Mouse (Mus musculus) ES-E14 (cell line): ENCODE results near the gene Hamp2. TPM values are rescaled to one million over a fixed set of nuclear protein-coding genes. Genes with fewer than 3 reads are reported as not detected.
A peak's percentile ranks its signal among the peaks of the same experiment; 100 is the strongest.

Source experiments
- DNase-seq: peaks from one replicate; pipeline ENCODE4 v3.0.0-alpha.2; 2013; ENCODE audit warnings: low read depth, low spot score
- H3K27ac ChIP-seq: 2 replicates; pipeline ENCODE4 v1.5.1; 2012; ENCODE audit warnings: low read depth, mild to moderate bottlenecking, low read length, moderate library complexity, mixed read lengths; ENCODE audit not compliant: poor library complexity, insufficient read depth, severe bottlenecking
- H3K36me3 ChIP-seq: 2 replicates; pipeline ENCODE4 v1.6.1; 2012; ENCODE audit warnings: mild to moderate bottlenecking, low read length, moderate library complexity, mixed read lengths; ENCODE audit not compliant: control insufficient read depth, poor library complexity, insufficient read depth, severe bottlenecking
- H3K4me1 ChIP-seq, 2 experiments: fragments of 150-350 bp in 1 of 2; sonication (generic) in 1 of 2; 2 replicates each; pipeline ENCODE4 v1.6.1; 2012; ENCODE audit warnings: low read length in 2 of 2, mild to moderate bottlenecking in 1 of 2, mixed read lengths in 1 of 2; ENCODE audit not compliant: control insufficient read depth in 2 of 2, insufficient read depth in 2 of 2, poor library complexity in 1 of 2
- H3K4me3 ChIP-seq, 2 experiments: fragments of 150-350 bp in 1 of 2; sonication (generic) in 1 of 2; 2 replicates each; pipeline ENCODE4 v1.5.1; 2012; ENCODE audit warnings: low read length in 2 of 2, low read depth in 1 of 2, mild to moderate bottlenecking in 1 of 2, mixed read lengths in 1 of 2; ENCODE audit not compliant: insufficient read depth in 1 of 2, poor library complexity in 1 of 2, severe bottlenecking in 1 of 2
- H3K9ac ChIP-seq: 2 replicates; pipeline ENCODE4 v1.6.1; 2012; ENCODE audit warnings: low read depth, mild to moderate bottlenecking, low read length, mixed read lengths; ENCODE audit not compliant: poor library complexity, insufficient read depth, severe bottlenecking
- H3K9me3 ChIP-seq: fragments of 150-350 bp; sonication (generic); 2 replicates; pipeline ENCODE4 v1.6.1; 2012; ENCODE audit warnings: low read depth, mild to moderate bottlenecking, low read length; ENCODE audit not compliant: control insufficient read depth, insufficient read depth
- CHD2 ChIP-seq: IDR thresholded peaks from 2 replicates; pipeline ENCODE4 v1.6.1; 2014; ENCODE audit warnings: mild to moderate bottlenecking, low read depth, low read length, inconsistent platforms
- HCFC1 ChIP-seq: IDR thresholded peaks from 2 replicates; pipeline ENCODE4 v1.6.1; 2012; ENCODE audit warnings: low read length, inconsistent platforms, borderline replicate concordance; ENCODE audit not compliant: insufficient read depth
- MAFK ChIP-seq: IDR thresholded peaks from 2 replicates; pipeline ENCODE4 v1.6.1; 2014; ENCODE audit warnings: mild to moderate bottlenecking, low read depth, low read length, inconsistent platforms; ENCODE audit not compliant: insufficient read depth
- ZC3H11A ChIP-seq: IDR thresholded peaks from 2 replicates; pipeline ENCODE4 v1.6.1; 2012; ENCODE audit warnings: low read depth, mild to moderate bottlenecking, inconsistent platforms, low read length, borderline replicate concordance
- ZNF384 ChIP-seq: IDR thresholded peaks from 2 replicates; pipeline ENCODE4 v1.6.1; 2012; ENCODE audit warnings: low read depth, low read length, inconsistent platforms
- in situ Hi-C, 2 experiments: fragments of 600-800 bp; cut with MboI; formaldehyde crosslinking; loops; one replicate each; pipeline ENCODE4 v1.15.1; 2025; ENCODE audit warnings: low sequenced_read_pairs in 2 of 2, inconsistent platforms in 1 of 2; ENCODE audit not compliant: unreplicated experiment in 2 of 2
- total RNA-seq: library from RNA; depleted of rRNA; stranded (reverse); fragments of 300-350 nt; gene quantifications from 2 replicates; pipeline ENCODE4 v1.2.3, GENCODE M21; 2012; rRNA removed

Hamp2 gene
- total RNA-seq, 1 experiment, result not detected

DNA sequence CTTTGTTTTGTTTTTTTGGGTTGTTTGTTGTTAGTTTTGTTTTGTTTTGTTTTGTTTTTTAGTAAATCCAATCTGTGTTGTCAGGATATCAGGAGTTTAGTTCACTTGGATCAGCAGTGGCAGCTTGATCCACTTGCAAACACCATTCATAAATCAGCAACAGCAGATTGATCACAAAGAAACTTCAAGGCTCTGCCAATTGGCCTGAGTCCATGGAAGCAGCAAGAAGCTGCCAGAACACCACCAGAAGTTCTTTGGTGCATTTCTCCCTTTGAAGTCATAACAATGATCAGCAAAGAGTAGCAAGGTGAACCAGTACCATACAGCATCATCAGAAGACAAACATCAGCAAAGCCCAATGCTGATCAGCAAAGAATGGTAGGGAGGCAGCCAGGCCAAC is 40.4 kb downstream of the Hamp2 start:
- no peaks in the 10 kb centered on the region for H3K9me3 ChIP-seq
- no peak overlapping the region for H3K9ac ChIP-seq
- H3K27ac ChIP-seq, result no peak overlapping the region
- no peak for TF ChIP-seq HCFC1
- TF ChIP-seq ZC3H11A, result no peak
- no peak for TF ChIP-seq ZNF384
- TF ChIP-seq CHD2, result no peak
- no peak for TF ChIP-seq MAFK
- no peaks in the 10 kb centered on the region; a peak in 1 of 4 replicates for H3K4me1 ChIP-seq
- no peak for DNase-seq
- H3K36me3 ChIP-seq, result no peaks in the 10 kb centered on the region
- in situ Hi-C loops, result no loop called here
- no peak overlapping the region for H3K4me3 ChIP-seq

GRCm38 (mm10) chr7:30881367-30881766 is 43.1 kb downstream of the Hamp2 start:
- H3K9me3 ChIP-seq, result no peaks in the 10 kb centered on the region
- no peak overlapping the region for H3K27ac ChIP-seq
- no peak overlapping the region for H3K9ac ChIP-seq
- no peak overlapping the region for H3K4me3 ChIP-seq
- H3K4me1 ChIP-seq, result peaks cover 0 to 2% of the 10 kb centered on the region in 2 experiments; a peak in 1 of 4 replicates
- DNase-seq, result no peak
- in situ Hi-C loops, result no loop called here
- no peaks in the 10 kb centered on the region for H3K36me3 ChIP-seq
- TF ChIP-seq MAFK, result no peak
- TF ChIP-seq ZNF384, result no peak
- no peak for TF ChIP-seq CHD2
- no peak for TF ChIP-seq ZC3H11A

GRCm38 (mm10) chr7:30880176-30880575 is 44.3 kb downstream of the Hamp2 start, which contains the start of gene Cd22:
Gene Cd22 (minus strand): TSS chr7:30880342.
- H3K4me1 ChIP-seq, result peaks cover 0 to 2% of the 10 kb centered on the region in 2 experiments; a peak in 1 of 4 replicates
- in situ Hi-C loops, result no loop called here
- no peak for TF ChIP-seq MAFK
- no peak for TF ChIP-seq ZC3H11A
- TF ChIP-seq HCFC1, result no peak
- TF ChIP-seq CHD2, result no peak
- TF ChIP-seq ZNF384, result no peak
- no peak for DNase-seq
- no peaks in the 10 kb centered on the region for H3K9me3 ChIP-seq
- H3K9ac ChIP-seq, result no peak within 1 kb of the TSS
- H3K36me3 ChIP-seq, result no peaks in the 10 kb centered on the region
- no peak within 1 kb of the TSS for H3K27ac ChIP-seq
- H3K4me3 ChIP-seq, result no peak within 1 kb of the TSS

DNA sequence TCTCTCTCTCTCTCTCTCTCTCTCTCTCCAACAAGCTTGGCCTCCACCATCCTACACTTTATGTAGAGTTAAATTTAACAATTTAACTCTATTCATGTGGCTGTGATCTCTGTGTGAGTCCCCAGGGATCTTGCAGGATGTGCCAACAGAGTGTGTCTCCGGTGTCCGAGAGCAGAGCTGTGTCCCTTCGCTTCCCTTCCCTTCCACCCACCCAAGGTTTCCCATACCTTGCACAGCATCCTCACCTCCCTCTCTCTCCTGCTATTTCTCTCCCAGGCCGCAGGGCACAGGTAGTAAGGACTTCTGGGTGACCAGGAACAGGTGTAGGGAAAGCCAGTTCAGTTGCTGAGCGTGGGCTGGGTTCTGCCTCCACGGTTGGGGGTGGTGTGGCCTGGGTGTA is 45.5 kb downstream of the Hamp2 start:
- TF ChIP-seq ZNF384 (no peak), HCFC1 (no peak), MAFK (no peak), CHD2 (no peak), ZC3H11A (no peak)
- no peaks in the 10 kb centered on the region for H3K9me3 ChIP-seq
- H3K36me3 ChIP-seq, result no peaks in the 10 kb centered on the region
- H3K27ac ChIP-seq, result no peak overlapping the region
- no peak overlapping the region for H3K4me3 ChIP-seq
- no peak for DNase-seq
- in situ Hi-C loops, result no loop called here
- no peak overlapping the region for H3K9ac ChIP-seq
- 0 out of 4 replicates have a peak, but pooled peaks cover 0 to 2% of the 10 kb centered on the region in 2 experiments for H3K4me1 ChIP-seq

GRCm38 (mm10) chr7:30873083-30873482 is 51.4 kb downstream of the Hamp2 start:
- peak overlapping the region in 1 of 2 experiments; percentile 24; a peak in 1 of 4 replicates for H3K4me3 ChIP-seq

More at GRCm38 (mm10) chr7:30873083-30873482, 51.4 kb downstream of the Hamp2 start:
- in situ Hi-C loops, result no loop called here
- Histone ChIP-seq H3K4me1 (0 out of 4 replicates have a peak, but pooled peaks cover 0 to 2% of the 10 kb centered on the region in 2 experiments), H3K27ac (no peak overlapping the region), H3K9me3 (no peaks in the 10 kb centered on the region), H3K36me3 (no peaks in the 10 kb centered on the region), H3K9ac (no peak overlapping the region)
- DNase-seq, result peak; percentile 73
- no peak for TF ChIP-seq CHD2
- TF ChIP-seq ZNF384, result no peak

Other genes starting within 250 kb of the Hamp2 start
- gene 2200002J24Rik, start 225.8 kb downstream of the Hamp2 start, total RNA-seq, result 1.1 and 2.4 TPM in 2 replicates
- 1.4 and 5.0 TPM in 2 replicates for gene Atp4a, start 212.5 kb downstream of the Hamp2 start, total RNA-seq
- 137 and 155 TPM in 2 replicates for gene Tmem147, start 195.1 kb downstream of the Hamp2 start, total RNA-seq
- gene Gapdhs, start 181.0 kb downstream of the Hamp2 start, total RNA-seq, result not detected in 2 replicates
- 9.8 and 20.8 TPM in 2 replicates for gene Sbsn, start 173.2 kb downstream of the Hamp2 start, total RNA-seq
- 1.9 and 4.9 TPM in 2 replicates for gene Dmkn, start 160.9 kb downstream of the Hamp2 start, total RNA-seq
- gene Krtdap, start 136.8 kb downstream of the Hamp2 start, total RNA-seq, result 3.2 and 4.9 TPM in 2 replicates
- gene Ffar2, start 100.9 kb downstream of the Hamp2 start, total RNA-seq, result not detected in 2 replicates
- 1.0 and 1.2 TPM in 2 replicates for gene Ffar3, start 68.5 kb downstream of the Hamp2 start, total RNA-seq
- gene Ffar1, start 63.1 kb downstream of the Hamp2 start, total RNA-seq, result 0.04 and 0.16 TPM in 2 replicates
- gene Cd22, start 44.3 kb downstream of the Hamp2 start, total RNA-seq, result 0.16 and 0.45 TPM in 2 replicates
- gene Mag, start 9.8 kb downstream of the Hamp2 start, total RNA-seq, result 0.22 and 0.37 TPM in 2 replicates
- gene Hamp, start 19.4 kb upstream of the Hamp2 start, total RNA-seq, result not detected in 2 replicates
- gene Usf2, start 32.1 kb upstream of the Hamp2 start, total RNA-seq, result 30.2 and 32.1 TPM in 2 replicates
- gene Lsr, start 48.8 kb upstream of the Hamp2 start, total RNA-seq, result 54.6 and 102 TPM in 2 replicates
- gene Fam187b, start 49.1 kb upstream of the Hamp2 start, total RNA-seq, result 0.67 and 1.6 TPM in 2 replicates
- 9.6 and 16.0 TPM in 2 replicates for gene Fxyd5, start 117.8 kb upstream of the Hamp2 start, total RNA-seq
- not detected in 2 replicates for gene Fxyd7, start 126.8 kb upstream of the Hamp2 start, total RNA-seq
- 1.4 TPM in 1 of 2 replicates, not detected in the other for gene Fxyd1, start 132.5 kb upstream of the Hamp2 start, total RNA-seq
- 0.16 and 0.18 TPM in 2 replicates for gene Lgi4, start 134.7 kb upstream of the Hamp2 start, total RNA-seq
- 2.2 and 3.2 TPM in 2 replicates for gene Fxyd3, start 152.0 kb upstream of the Hamp2 start, total RNA-seq
- gene Hpn, start 190.6 kb upstream of the Hamp2 start, total RNA-seq, result 14.5 and 28.2 TPM in 2 replicates
- 16.3 and 17.3 TPM in 2 replicates for gene Scn1b, start 202.3 kb upstream of the Hamp2 start, total RNA-seq
- 44.2 and 76.2 TPM in 2 replicates for gene Gramd1a, start 231.2 kb upstream of the Hamp2 start, total RNA-seq